Mouse (Mus musculus) kidney, postnatal 14 days (tissue): ENCODE results near the gene Zfp84.
"Not testable (repeated sequence)": the region's sequence is repeated elsewhere in the genome, so short reads cannot be mapped to it uniquely, and the experiment has no call there.

Experiments
- DNase-seq: peaks from one replicate; pipeline ENCODE4 v3.0.0; 2022; ENCODE audit warnings: mixed read lengths

Gene Zfp84

GRCm38 (mm10) chr7:29768090-29768900, at the start of gene Zfp84:
TSS of gene Zfp84 (plus strand) at chr7:29768552.
- DNase-seq, result peak; percentile 94

- not testable (repeated sequence) for DNase-seq
Measured at GRCm38 (mm10) chr7:29725461-29726142, 42.8 kb upstream of the Zfp84 start.

- DNase-seq, result not testable (repeated sequence)
Measured at GRCm38 (mm10) chr7:29726860-29727259, 41.5 kb upstream of the Zfp84 start, which contains the start of gene Catsperg2. TSS of gene Catsperg2 (minus strand) at chr7:29727032.

- no peak for DNase-seq
Measured at GRCm38 (mm10) chr7:29728055-29728454, 40.3 kb upstream of the Zfp84 start.

- DNase-seq, result no peak
Measured at GRCm38 (mm10) chr7:29742258-29742657, 26.1 kb upstream of the Zfp84 start.

GRCm38 (mm10) chr7:29760476-29760875, 7.9 kb upstream of the Zfp84 start:
- DNase-seq, result no peak

GRCm38 (mm10) chr7:29764702-29765101, 3.6 kb upstream of the Zfp84 start:
- DNase-seq, result no peak

- DNase-seq, result peak; percentile 90
Measured at GRCm38 (mm10) chr7:29767058-29767686, 1.2 kb upstream of the Zfp84 start.

GRCm38 (mm10) chr7:29768980-29769379, 628 bp downstream of the Zfp84 start:
- DNase-seq, result no peak

GRCm38 (mm10) chr7:29773503-29773902, 5.2 kb downstream of the Zfp84 start:
- no peak for DNase-seq

GRCm38 (mm10) chr7:29774371-29774770, 6.0 kb downstream of the Zfp84 start:
- DNase-seq, result no peak

- DNase-seq, result no peak
Measured at GRCm38 (mm10) chr7:29776568-29776967, 8.2 kb downstream of the Zfp84 start.

GRCm38 (mm10) chr7:29777372-29777771, 9.0 kb downstream of the Zfp84 start:
- no peak for DNase-seq

- peak; percentile 91 for DNase-seq
Measured at GRCm38 (mm10) chr7:29783871-29784551, 15.7 kb downstream of the Zfp84 start, which contains the start of gene Zfp30. TSS of gene Zfp30 (plus strand) at chr7:29783998.

- DNase-seq, result no peak
Measured at GRCm38 (mm10) chr7:29785023-29785422, 16.7 kb downstream of the Zfp84 start.

- DNase-seq, result no peak
Measured at GRCm38 (mm10) chr7:29785888-29786287, 17.5 kb downstream of the Zfp84 start.

GRCm38 (mm10) chr7:29792906-29793305, 24.6 kb downstream of the Zfp84 start:
- no peak for DNase-seq

- DNase-seq, result no peak
Measured at GRCm38 (mm10) chr7:29807046-29807445, 38.7 kb downstream of the Zfp84 start.

- no peak for DNase-seq
Measured at GRCm38 (mm10) chr7:29812244-29812643, 43.9 kb downstream of the Zfp84 start.

GRCm38 (mm10) chr7:29814381-29814780, 46.0 kb downstream of the Zfp84 start:
- no peak for DNase-seq

- no peak for DNase-seq
Measured at GRCm38 (mm10) chr7:29815061-29815784, 46.9 kb downstream of the Zfp84 start.

- DNase-seq, result peak; percentile 94
Measured at GRCm38 (mm10) chr7:29815910-29816429, 47.6 kb downstream of the Zfp84 start, which contains the start of gene Zfp790. TSS of gene Zfp790 (plus strand) at chr7:29816114.
